Mouse (Mus musculus): ENCODE measurements at regions not wholly inside any gene's neighbourhood (a gene's known extent, or its start where the extent isn't known, plus 50 kb on each side); places are given as distances from the start of the nearest gene placed in this dataset.
A peak's percentile ranks its signal among the peaks of the same experiment; 100 is the strongest.
"Not testable (repeated sequence)": the region's sequence is repeated elsewhere in the genome, so short reads cannot be mapped to it uniquely, and the experiment has no call there.

GRCm38 (mm10) chrX:129546016-129546415, 203.5 kb upstream of the Diaph2 start:
- no peak for DNase-seq

- DNase-seq: no peak
Observed at GRCm38 (mm10) chrX:129547606-129548005, 201.9 kb upstream of the Diaph2 start.

GRCm38 (mm10) chrX:129556001-129556400, 193.5 kb upstream of the Diaph2 start:
- no peak for DNase-seq

GRCm38 (mm10) chrX:129599491-129599890, 150.1 kb upstream of the Diaph2 start:
- DNase-seq: no peak

- no peak for DNase-seq
Observed at GRCm38 (mm10) chrX:129607842-129608241, 141.7 kb upstream of the Diaph2 start.

GRCm38 (mm10) chrX:129611500-129611899, 138.0 kb upstream of the Diaph2 start:
- not testable (repeated sequence) for DNase-seq

GRCm38 (mm10) chrX:129637016-129637415, 112.5 kb upstream of the Diaph2 start:
- no peak for DNase-seq

GRCm38 (mm10) chrX:129645106-129645505, 104.4 kb upstream of the Diaph2 start:
- DNase-seq: no peak

GRCm38 (mm10) chrX:129656906-129657305, 92.6 kb upstream of the Diaph2 start:
- peak; percentile 20 for DNase-seq

- no peak for DNase-seq
Observed at GRCm38 (mm10) chrX:129690677-129691076, 58.9 kb upstream of the Diaph2 start.
